Mouse (Mus musculus) hindbrain, embryonic 13.5 days (tissue): ENCODE measurements at regions not wholly inside any gene's neighbourhood (a gene's known extent, or its start where the extent isn't known, plus 50 kb on each side); places are given as distances from the start of the nearest gene placed in this dataset.

Experiments
- ATAC-seq: fragments of 200-750 bp; cut with Nextera tagmentation; 2 replicates; pipeline ENCODE4 v1.8.0; 2017; ENCODE audit warnings: moderate TSS enrichment; ENCODE audit not compliant: low FRiP score
- H3K27ac ChIP-seq: fragments of 300-500 bp; sonication (generic); 2 replicates; pipeline ENCODE4 v1.5.1; 2015; ENCODE audit warnings: inconsistent platforms, mild to moderate bottlenecking, moderate library complexity
- H3K27me3 ChIP-seq: fragments of 300-500 bp; sonication (generic); 2 replicates; pipeline ENCODE4 v1.6.1; 2015; ENCODE audit warnings: mild to moderate bottlenecking, inconsistent platforms
- H3K36me3 ChIP-seq: fragments of 300-500 bp; sonication (generic); 2 replicates; pipeline ENCODE4 v1.6.1; 2015; ENCODE audit warnings: mild to moderate bottlenecking, inconsistent platforms
- H3K4me1 ChIP-seq: fragments of 300-500 bp; sonication (generic); replicated peaks from 2 replicates; pipeline ENCODE4 v1.6.1; 2015; ENCODE audit warnings: inconsistent platforms
- H3K4me2 ChIP-seq: fragments of 300-500 bp; sonication (generic); 2 replicates; pipeline ENCODE4 v1.6.1; 2015; ENCODE audit warnings: inconsistent platforms, mild to moderate bottlenecking, moderate library complexity
- H3K4me3 ChIP-seq: fragments of 300-500 bp; sonication (generic); 2 replicates; pipeline ENCODE4 v1.5.1; 2015; ENCODE audit warnings: mild to moderate bottlenecking, inconsistent platforms
- H3K9ac ChIP-seq: fragments of 300-500 bp; sonication (generic); 2 replicates; pipeline ENCODE4 v1.6.1; 2015; ENCODE audit warnings: mild to moderate bottlenecking, inconsistent platforms
- H3K9me3 ChIP-seq: fragments of 300-500 bp; sonication (generic); 2 replicates; pipeline ENCODE4 v1.6.1; 2016; ENCODE audit warnings: inconsistent platforms
- WGBS: fragments of 180-500 bp; shearing (Covaris S2); methylation state at CpG from one replicate; pipeline ENCODE4 v1.1.7; 2015; 5-methylcytosine and 5-hydroxymethylcytosine counted together

DNA sequence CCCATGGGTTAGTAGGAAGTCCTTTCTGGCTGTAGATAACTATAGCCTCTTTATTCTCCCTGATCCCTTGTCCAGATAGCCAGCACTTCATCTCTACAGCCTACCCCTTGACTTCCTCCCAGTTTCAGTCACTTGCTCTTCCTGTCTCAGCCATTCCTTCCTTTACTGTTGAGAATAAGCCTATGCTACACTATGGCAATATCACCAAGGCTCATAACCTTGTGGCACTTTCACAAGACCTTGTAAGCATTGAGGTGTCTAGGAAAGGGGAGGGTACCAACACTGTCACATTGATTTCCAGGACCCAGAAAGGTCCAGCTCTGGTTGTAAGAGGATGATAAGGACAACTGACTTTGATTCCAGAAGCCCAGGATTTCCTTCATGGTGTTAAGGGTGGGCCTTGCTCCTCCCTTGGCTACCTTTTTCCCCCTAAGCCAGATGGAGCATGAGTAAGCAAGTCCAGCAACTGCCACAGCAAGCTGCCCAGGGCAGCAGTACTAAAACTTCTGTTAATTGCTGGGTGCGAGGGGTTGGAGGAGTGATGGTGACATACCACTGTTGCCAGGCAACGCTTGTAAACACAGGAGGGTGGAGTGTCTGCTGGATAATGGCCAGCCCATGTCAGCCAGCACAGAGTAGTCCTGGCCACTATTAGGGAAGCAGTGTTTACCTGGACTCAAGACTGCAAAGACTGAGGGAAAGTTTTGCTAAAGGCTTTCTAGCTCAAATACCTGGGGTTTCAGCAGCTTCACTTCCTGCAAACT lies 75.7 kb downstream of the Ankrd16 start:
- H3K4me1 ChIP-seq = no peaks in the 10 kb centered on the region
- H3K9me3 ChIP-seq = no peaks in the 10 kb centered on the region
- peak; percentile 69; the same call in 1 of the 2 replicates for ATAC-seq
- no peak overlapping the region for H3K27ac ChIP-seq
- 42% methylated on average over 2 of the region's 2 CpGs for WGBS
- H3K36me3 ChIP-seq = no peaks in the 10 kb centered on the region
- no peak overlapping the region for H3K4me3 ChIP-seq
- no peak overlapping the region for H3K9ac ChIP-seq
- no peak overlapping the region for H3K4me2 ChIP-seq
- H3K27me3 ChIP-seq = no peaks in the 10 kb centered on the region

DNA sequence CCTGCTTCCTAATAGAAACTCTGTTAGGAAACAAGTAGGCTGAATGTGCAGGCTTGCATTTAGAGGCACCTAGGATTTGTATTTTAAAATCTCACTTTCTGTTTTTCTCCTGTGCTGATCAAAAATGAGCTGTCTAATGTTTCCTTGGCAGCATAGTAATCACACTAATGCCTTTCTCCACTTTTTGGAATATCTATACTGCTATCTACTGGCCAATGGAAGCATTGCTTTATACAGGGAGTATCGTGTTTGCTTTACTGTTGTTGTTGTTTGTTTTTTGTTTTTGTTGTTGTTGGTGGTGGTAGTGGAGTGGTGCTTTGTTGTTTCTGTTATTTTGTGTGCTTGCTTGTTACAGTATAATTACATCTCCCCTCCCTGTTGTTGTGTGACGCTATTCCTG lies 92.3 kb downstream of the Ankrd16 start:
- no peaks in the 10 kb centered on the region for H3K36me3 ChIP-seq
- no peak for ATAC-seq
- 55% methylated on average over 2 of the region's 2 CpGs for WGBS
- H3K4me2 ChIP-seq = no peak overlapping the region
- H3K4me1 ChIP-seq = no peaks in the 10 kb centered on the region
- H3K27me3 ChIP-seq = no peaks in the 10 kb centered on the region
- H3K9me3 ChIP-seq = peaks cover 10% of the 10 kb centered on the region; the same call in 1 of the 2 replicates
- no peak overlapping the region for H3K27ac ChIP-seq
- no peak overlapping the region for H3K4me3 ChIP-seq
- H3K9ac ChIP-seq = no peak overlapping the region

DNA sequence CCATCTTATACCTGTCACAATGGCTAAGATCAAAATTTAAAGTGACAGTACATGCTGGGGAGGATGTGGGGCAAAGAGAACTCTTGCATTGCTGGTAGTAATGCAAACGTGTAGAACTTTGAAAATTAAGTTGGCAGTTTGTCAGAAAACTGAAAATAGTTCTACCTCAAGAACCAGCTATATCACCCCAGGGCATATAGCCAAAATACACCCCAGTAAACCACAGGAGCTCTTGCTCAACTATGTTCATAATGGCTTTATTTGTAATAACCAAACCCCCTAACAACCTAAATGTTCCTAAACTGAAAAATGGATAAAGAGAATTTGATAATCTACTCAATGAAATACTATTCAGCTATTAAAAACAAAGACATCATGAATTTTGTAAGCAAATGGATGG lies 102.3 kb downstream of the Ankrd16 start:
- Histone ChIP-seq H3K36me3 (no peaks in the 10 kb centered on the region), H3K27me3 (no peaks in the 10 kb centered on the region), H3K4me1 (no peaks in the 10 kb centered on the region), H3K4me2 (no peak overlapping the region), H3K9me3 (peaks cover under 1% of the 10 kb centered on the region; the same call in 1 of the 2 replicates), H3K27ac (no peak overlapping the region), H3K9ac (no peak overlapping the region), H3K4me3 (no peak overlapping the region)
- WGBS = 41% methylated on average over 1 of the region's 1 CpGs
- no peak for ATAC-seq

DNA sequence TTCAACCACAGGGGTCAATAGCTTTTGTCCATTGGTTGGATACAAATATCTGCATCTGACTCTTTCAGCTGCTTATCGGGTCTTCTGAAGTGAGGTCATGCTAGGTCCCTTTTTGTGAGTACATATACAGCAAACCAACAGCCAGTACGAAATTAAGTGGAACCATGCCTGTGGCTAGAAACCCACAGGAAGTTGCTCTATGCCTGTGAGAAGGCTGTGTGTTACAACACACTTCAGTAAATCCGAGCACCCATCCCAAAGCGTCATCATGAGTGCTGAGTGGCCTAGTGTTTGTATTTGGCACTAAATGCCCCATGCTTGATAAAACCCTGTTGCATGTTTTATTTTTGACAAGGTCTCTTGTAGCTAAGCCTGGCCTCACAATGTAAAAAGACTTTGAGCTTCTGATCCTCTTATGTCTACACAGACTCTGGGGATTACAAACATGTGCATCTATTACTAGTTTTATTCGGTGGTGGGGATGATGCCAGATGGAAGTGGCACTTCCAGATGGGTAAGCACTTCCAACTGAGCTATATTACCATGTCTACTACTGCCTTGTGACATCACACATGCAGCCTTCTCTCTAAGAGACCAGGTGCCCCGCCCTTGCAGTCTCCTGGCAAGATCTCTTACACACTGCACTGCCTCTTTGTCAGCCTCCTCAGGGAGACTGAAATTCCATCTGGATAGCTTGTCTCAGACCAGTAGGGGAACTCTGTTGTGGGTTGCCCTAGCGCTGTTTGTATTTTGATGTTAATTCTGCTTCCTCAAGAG lies 117.3 kb downstream of the Ankrd16 start:
- no peak overlapping the region for H3K9ac ChIP-seq
- H3K4me1 ChIP-seq = no peaks in the 10 kb centered on the region
- H3K9me3 ChIP-seq = no peaks in the 10 kb centered on the region
- no peak overlapping the region for H3K27ac ChIP-seq
- no peak overlapping the region for H3K4me3 ChIP-seq
- ATAC-seq = no peak
- H3K36me3 ChIP-seq = no peaks in the 10 kb centered on the region
- no peak overlapping the region for H3K4me2 ChIP-seq
- no peaks in the 10 kb centered on the region for H3K27me3 ChIP-seq
- 74% methylated on average over 7 of the region's 7 CpGs for WGBS

DNA sequence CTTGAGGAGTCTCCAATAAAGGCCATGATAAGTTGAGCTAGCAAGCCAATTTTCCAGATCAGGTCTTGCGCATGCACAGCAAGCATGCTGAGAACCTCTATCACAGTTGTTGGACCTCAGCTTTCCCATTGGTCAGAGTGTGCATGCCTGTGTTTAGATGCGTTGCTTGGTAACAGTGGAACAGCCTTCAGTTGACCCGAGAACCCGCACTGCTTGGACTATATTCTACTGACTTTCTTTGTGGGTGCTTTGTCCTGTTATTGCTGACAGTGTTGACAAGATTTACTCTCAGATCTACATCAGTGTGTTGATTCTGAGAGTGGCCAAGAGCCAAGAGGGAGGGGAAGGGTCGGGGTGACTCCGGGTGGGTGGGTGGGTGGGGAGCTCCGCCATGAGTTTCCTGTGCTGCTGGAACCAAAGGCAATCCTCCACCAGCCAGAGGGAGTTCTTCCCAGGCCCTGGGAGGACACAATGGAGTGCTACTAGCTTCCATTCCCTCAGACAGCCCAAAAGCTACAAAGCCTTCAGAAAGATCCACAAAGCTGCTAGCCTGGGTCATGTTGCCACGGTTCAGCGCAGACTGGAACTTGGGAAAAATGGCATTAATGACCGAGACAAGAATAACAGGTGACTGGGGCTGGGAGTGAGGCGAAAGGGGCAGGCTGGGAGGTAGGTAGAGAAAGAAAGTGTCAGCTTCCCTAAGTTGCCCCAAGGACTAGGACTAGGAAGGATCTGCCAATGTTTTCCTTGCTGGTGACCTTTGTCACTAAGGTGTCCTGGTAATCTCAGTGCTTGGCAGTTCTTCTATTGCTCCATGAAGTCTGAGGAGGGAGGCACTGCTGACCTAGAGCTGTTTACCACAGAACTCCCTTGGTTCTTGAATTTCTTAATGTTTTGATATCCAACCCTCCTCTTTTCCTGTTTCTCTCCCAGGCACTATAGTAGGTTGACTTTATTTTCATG lies 122.3 kb downstream of the Ankrd16 start:
- H3K4me1 ChIP-seq = no peaks in the 10 kb centered on the region
- no peak for ATAC-seq
- WGBS = 83% methylated on average over 11 of the region's 11 CpGs

DNA sequence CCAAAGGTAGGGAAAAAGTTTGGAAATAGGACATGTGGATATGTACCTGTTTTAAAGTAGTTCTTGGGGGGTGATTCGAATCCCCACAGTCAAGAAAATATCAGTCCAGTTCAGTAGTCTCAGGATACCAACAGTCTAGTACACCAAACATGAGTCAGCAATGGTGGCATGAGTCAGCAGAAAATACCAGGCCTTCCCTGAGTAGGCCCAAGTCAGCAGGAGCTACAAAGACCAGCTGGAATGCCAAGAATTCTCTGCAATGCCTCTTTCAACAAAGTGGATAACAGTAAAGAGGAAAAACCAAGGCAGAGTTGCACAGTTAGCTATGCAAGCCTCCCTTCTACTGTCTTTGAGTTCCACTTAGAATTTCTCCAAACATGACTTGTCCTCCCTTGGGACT lies 137.1 kb downstream of the Ankrd16 start:
- WGBS = 83% methylated on average over 1 of the region's 1 CpGs
- no peak overlapping the region for H3K9ac ChIP-seq
- no peak overlapping the region for H3K4me2 ChIP-seq
- H3K4me3 ChIP-seq = no peak overlapping the region
- no peaks in the 10 kb centered on the region for H3K27me3 ChIP-seq
- no peaks in the 10 kb centered on the region for H3K4me1 ChIP-seq
- H3K9me3 ChIP-seq = no peaks in the 10 kb centered on the region
- no peak for ATAC-seq
- no peak overlapping the region for H3K27ac ChIP-seq
- H3K36me3 ChIP-seq = no peaks in the 10 kb centered on the region

More for the DNA sequence above, 122.3 kb downstream of the Ankrd16 start:
- H3K9me3 ChIP-seq = no peaks in the 10 kb centered on the region
- H3K36me3 ChIP-seq = no peaks in the 10 kb centered on the region
- H3K27me3 ChIP-seq = no peaks in the 10 kb centered on the region
- no peak overlapping the region for H3K27ac ChIP-seq
- H3K9ac ChIP-seq = no peak overlapping the region
- H3K4me2 ChIP-seq = no peak overlapping the region
- no peak overlapping the region for H3K4me3 ChIP-seq

DNA sequence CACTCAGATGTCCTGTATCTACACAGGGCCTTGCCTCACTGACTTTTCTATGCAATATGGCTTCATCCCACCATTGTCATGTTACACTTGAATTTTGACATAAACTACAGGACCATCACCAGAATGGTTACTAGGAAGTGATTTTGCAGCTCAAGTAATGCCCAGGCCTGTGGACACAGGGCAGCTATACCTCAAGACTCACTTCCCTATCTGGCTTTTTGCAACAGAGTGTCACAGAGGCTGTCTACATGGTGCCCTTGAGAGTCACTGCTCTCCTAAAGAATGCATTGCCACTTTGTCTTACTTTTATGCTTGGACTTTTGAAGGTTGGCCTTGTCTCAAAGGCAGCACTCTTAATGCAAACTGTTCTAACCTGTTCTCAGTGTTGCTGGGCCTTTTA lies 139.7 kb downstream of the Ankrd16 start:
- H3K4me2 ChIP-seq = no peak overlapping the region

DNA sequence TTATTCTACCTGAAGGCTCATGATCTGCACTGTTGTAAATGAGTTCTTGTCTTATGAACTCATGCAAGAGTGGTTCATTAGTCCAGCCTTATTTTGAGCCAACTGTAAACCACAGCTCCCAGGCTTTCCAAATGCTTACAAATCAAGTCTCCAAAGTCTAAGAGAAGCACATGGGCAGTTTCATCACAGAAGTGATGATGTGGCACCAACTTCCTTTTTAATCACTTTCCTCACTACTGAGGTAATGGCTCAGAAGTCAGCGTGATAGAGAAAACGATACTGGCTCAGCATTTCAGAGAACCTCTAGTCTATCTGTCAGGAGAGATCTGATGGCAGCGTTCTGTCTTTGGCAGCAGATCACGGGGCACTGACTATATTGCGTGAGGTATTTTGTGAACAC lies 140.4 kb downstream of the Ankrd16 start:
- no peak for ATAC-seq
- WGBS = 85% methylated on average over 5 of the region's 5 CpGs
- no peak overlapping the region for H3K4me2 ChIP-seq
- H3K27me3 ChIP-seq = no peaks in the 10 kb centered on the region
- no peak overlapping the region for H3K4me3 ChIP-seq
- H3K4me1 ChIP-seq = no peaks in the 10 kb centered on the region
- H3K9me3 ChIP-seq = no peaks in the 10 kb centered on the region
- no peak overlapping the region for H3K9ac ChIP-seq
- no peak overlapping the region for H3K27ac ChIP-seq
- no peaks in the 10 kb centered on the region for H3K36me3 ChIP-seq

More for the DNA sequence above, 139.7 kb downstream of the Ankrd16 start:
- H3K4me3 ChIP-seq = no peak overlapping the region
- no peaks in the 10 kb centered on the region for H3K36me3 ChIP-seq
- no peak for ATAC-seq
- no peaks in the 10 kb centered on the region for H3K9me3 ChIP-seq
- H3K27me3 ChIP-seq = no peaks in the 10 kb centered on the region
- no peak overlapping the region for H3K9ac ChIP-seq
- H3K4me1 ChIP-seq = no peaks in the 10 kb centered on the region
- no peak overlapping the region for H3K27ac ChIP-seq

DNA sequence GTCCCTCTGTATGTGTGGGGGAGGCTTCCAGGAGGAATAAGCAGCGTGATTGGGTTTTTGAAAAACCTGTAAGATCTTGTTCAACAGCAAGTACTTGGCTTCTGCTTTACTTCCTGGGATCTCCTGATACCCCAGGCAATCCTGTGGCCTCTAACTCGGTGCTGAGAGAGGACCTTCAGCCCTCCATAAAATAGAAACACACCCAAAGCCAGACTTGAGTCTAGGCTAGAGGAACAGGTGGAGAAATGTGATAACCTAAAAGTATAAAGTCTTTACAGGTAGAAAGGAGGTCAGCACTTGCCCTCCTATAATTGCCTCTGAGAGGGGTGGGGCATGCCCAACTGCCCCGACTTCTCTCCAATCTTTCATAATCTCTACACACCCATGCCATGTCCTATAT lies 183.1 kb downstream of the Ankrd16 start:
- WGBS = 80% methylated on average over 3 of the region's 3 CpGs
- H3K27me3 ChIP-seq = no peaks in the 10 kb centered on the region
- no peak for ATAC-seq
- no peaks in the 10 kb centered on the region for H3K4me1 ChIP-seq
- no peak overlapping the region for H3K27ac ChIP-seq
- no peak overlapping the region for H3K4me3 ChIP-seq
- no peaks in the 10 kb centered on the region for H3K36me3 ChIP-seq
- no peaks in the 10 kb centered on the region for H3K9me3 ChIP-seq
- no peak overlapping the region for H3K4me2 ChIP-seq
- no peak overlapping the region for H3K9ac ChIP-seq

DNA sequence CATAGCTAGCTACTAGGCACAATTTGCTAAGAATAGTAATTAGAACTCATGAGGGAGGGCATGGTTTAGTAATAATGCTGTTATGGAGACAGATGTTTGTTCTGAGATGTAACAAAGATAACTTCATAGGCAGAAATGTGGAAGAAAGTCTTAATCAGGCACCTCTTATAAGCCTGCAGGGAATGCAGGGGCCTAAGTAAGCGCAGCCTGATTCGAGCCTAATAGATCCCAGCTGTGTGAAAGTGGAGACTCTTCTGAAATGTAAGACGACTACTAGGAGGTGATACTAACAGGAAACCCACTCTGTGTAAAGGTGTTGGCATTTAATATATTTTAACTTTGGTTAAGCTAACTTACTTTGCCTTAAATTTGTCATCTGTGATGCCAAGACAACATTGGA lies 187.7 kb downstream of the Ankrd16 start:
- Histone ChIP-seq H3K9ac (no peak overlapping the region), H3K27me3 (no peaks in the 10 kb centered on the region), H3K4me1 (no peaks in the 10 kb centered on the region), H3K27ac (no peak overlapping the region), H3K36me3 (no peaks in the 10 kb centered on the region), H3K9me3 (no peaks in the 10 kb centered on the region), H3K4me3 (no peak overlapping the region), H3K4me2 (no peak overlapping the region)
- no peak for ATAC-seq
- 75% methylated on average over 3 of the region's 3 CpGs for WGBS

DNA sequence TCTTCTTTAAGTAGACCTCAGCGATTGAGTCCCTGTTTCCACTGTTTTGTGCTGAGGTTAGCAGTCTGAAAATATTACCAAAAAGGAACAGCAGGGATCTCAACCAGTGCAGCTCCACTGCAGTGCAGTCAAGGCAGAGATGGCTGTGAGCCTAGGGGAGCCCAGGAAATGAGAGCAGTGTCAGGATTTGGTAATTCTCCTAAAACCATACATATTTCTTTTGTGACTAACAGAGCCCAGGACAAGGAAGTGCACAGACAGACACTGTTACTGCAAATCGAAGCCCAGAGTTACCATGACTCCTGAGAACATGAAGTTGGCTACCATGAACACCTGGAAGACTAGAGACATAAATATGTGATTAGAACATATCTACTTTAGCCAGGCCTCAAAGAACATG lies 189.3 kb downstream of the Ankrd16 start:
- no peak for ATAC-seq
- Histone ChIP-seq H3K4me1 (no peaks in the 10 kb centered on the region), H3K9ac (no peak overlapping the region), H3K27ac (no peak overlapping the region), H3K27me3 (no peaks in the 10 kb centered on the region), H3K4me3 (no peak overlapping the region), H3K4me2 (no peak overlapping the region), H3K36me3 (no peaks in the 10 kb centered on the region), H3K9me3 (no peaks in the 10 kb centered on the region)
- WGBS = 81% methylated on average over 2 of the region's 2 CpGs

DNA sequence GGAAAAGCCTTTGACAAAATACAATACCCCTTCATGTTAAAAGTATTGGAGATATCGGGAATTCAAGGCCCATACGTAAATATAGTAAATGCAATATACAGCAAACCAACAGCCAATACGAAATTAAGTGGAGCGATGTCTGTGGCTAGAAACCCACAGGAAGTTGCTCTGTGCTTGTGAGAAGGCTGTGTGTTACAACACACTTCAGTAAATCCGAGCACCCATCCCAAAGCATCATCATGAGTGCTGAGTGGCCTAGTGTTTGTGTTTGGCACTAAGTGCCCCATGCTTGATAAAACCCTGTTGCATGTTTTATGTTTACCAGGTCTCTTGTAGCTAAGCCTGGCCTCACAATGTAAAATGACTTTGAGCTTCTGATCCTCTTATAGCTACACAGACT lies 194.3 kb downstream of the Ankrd16 start:
- WGBS = 92% methylated on average over 5 of the region's 5 CpGs
- no peak overlapping the region for H3K4me2 ChIP-seq
- no peak overlapping the region for H3K9ac ChIP-seq
- no peaks in the 10 kb centered on the region for H3K27me3 ChIP-seq
- no peak overlapping the region for H3K4me3 ChIP-seq
- no peaks in the 10 kb centered on the region for H3K9me3 ChIP-seq
- H3K27ac ChIP-seq = no peak overlapping the region
- H3K4me1 ChIP-seq = no peaks in the 10 kb centered on the region
- ATAC-seq = no peak
- H3K36me3 ChIP-seq = no peaks in the 10 kb centered on the region
